ENCODE assay signal across 12 mouse cellular contexts in genomic region chr5:23967705-23968104, GRCm38 (mm10).
DNase-seq lines count a peak whose midpoint lies in the region; ATAC-seq and TF ChIP-seq lines count a peak whose summit lies in the region.
"Had no signal": no experiment of that assay in that cellular context is flagged by ENCODE, and none has a peak within 500 bp of the region (broad histone marks: within the 10 kb centered on the region; RNA-seq: fewer than 3 reads in every experiment).

No protein-coding gene starts in this region.

- no peak overlapping the region for H3K27ac ChIP-seq in kidney, adult 2 months (ENCODE audit: insufficient read depth, low read depth, low read length)
- no peak overlapping the region; the same call in 1 of the 2 replicates for H3K27ac ChIP-seq in forebrain, embryonic 15.5 days (replicated peaks)
- H3K27ac ChIP-seq: kidney, postnatal 0 days; liver, embryonic 12.5 days; neural tube, embryonic 13.5 days had no signal

- H3K4me3 ChIP-seq in kidney, adult 2 months (ENCODE audit: insufficient read depth, low read depth, low read length), result no peak overlapping the region
- H3K4me3 ChIP-seq in forebrain, embryonic 15.5 days, result no peak overlapping the region
- H3K4me3 ChIP-seq: liver, embryonic 12.5 days; neural tube, embryonic 13.5 days had no signal

- H3K36me3 ChIP-seq in kidney, adult 2 months (ENCODE audit: control insufficient read depth, insufficient read depth, low read length), result no peaks in the 10 kb centered on the region
- 0 out of 2 replicates have a peak, but pooled peaks cover 4% of the 10 kb centered on the region for H3K36me3 ChIP-seq in forebrain, embryonic 15.5 days

- 56% methylated on average over 5 of the region's 5 CpGs for WGBS in kidney, adult 2 months
- 39% methylated on average over 5 of the region's 5 CpGs for WGBS in forebrain, embryonic 15.5 days

- H3K9me3 ChIP-seq in forebrain, embryonic 15.5 days, result no peaks in the 10 kb centered on the region
- H3K9me3 ChIP-seq: G1E; liver, embryonic 12.5 days; neural tube, embryonic 13.5 days had no signal

- TF ChIP-seq POLR2A in kidney, adult 2 months (IDR thresholded peaks at IDR 0.05; ENCODE audit: low read depth, low read length), result no peak

- intact Hi-C loops in gastrocnemius, postnatal 36 days (cut with DNase I), result no loop called here

- H3K9ac ChIP-seq in forebrain, embryonic 15.5 days (replicated peaks), result no peak overlapping the region
- H3K9ac ChIP-seq: liver, embryonic 12.5 days; neural tube, embryonic 13.5 days had no signal

- TF ChIP-seq CTCF in kidney, adult 2 months (conservative IDR thresholded peaks at IDR 0.05; ENCODE audit: insufficient read depth, insufficient read length, low read depth, low read length), result no peak

- H3K4me2 ChIP-seq in forebrain, embryonic 15.5 days (replicated peaks), result no peak overlapping the region
- H3K4me2 ChIP-seq: liver, embryonic 12.5 days; neural tube, embryonic 13.5 days had no signal

- no peaks in the 10 kb centered on the region for H3K27me3 ChIP-seq in kidney, adult 2 months (replicated peaks; ENCODE audit: control insufficient read depth, insufficient read depth, low read length)
- no peaks in the 10 kb centered on the region for H3K27me3 ChIP-seq in forebrain, embryonic 15.5 days
- H3K27me3 ChIP-seq: liver, embryonic 12.5 days; neural tube, embryonic 13.5 days had no signal

- peak; percentile 14 for DNase-seq in kidney, adult 2 months
- no peak for DNase-seq in kidney, adult 8-10 months
- DNase-seq in Muller cell, postnatal 12 days (ENCODE audit: inconsistent ontology term), result peak; percentile 19
- DNase-seq in lung, postnatal 10 days, result peak; percentile 41
- no peak for DNase-seq in gastrocnemius, adult 18-20 months (ENCODE audit: low spot score)
- DNase-seq in thymus, postnatal 4 days, result no peak
- DNase-seq in gastrocnemius, postnatal 36 days, result no peak

- 0 out of 2 replicates have a peak, but pooled peaks have one; percentile 38 for ATAC-seq in forebrain, embryonic 15.5 days (replicated peaks)
- ATAC-seq: liver, embryonic 12.5 days had no signal

- H3K4me1 ChIP-seq in kidney, adult 2 months (ENCODE audit: control insufficient read depth, insufficient read depth, low read length), result no peaks in the 10 kb centered on the region
- H3K4me1 ChIP-seq in forebrain, embryonic 15.5 days, result peaks cover 7% of the 10 kb centered on the region
- H3K4me1 ChIP-seq: liver, embryonic 12.5 days had no signal

Comparison
In these comparisons a context has a peak if more than half of its experiments do, and no peak if none do; other contexts are left out.
1. DNase-seq: peak in kidney, adult 2 months (single experiment), Muller cell, postnatal 12 days (single experiment) and lung, postnatal 10 days (single experiment); none in kidney, adult 8-10 months (0 of 2), gastrocnemius, adult 18-20 months (single experiment), thymus, postnatal 4 days (single experiment) and gastrocnemius, postnatal 36 days (0 of 2).